Mouse (Mus musculus) thymus, postnatal 36 days (tissue): ENCODE measurements around the gene Cldn34d.

ENCODE experiments used
- DNase-seq, 2 experiments: peaks; one replicate each; pipeline ENCODE4 v3.0.0; 2022; ENCODE audit warnings: mixed read lengths in 2 of 2

The Cldn34d gene

DNA sequence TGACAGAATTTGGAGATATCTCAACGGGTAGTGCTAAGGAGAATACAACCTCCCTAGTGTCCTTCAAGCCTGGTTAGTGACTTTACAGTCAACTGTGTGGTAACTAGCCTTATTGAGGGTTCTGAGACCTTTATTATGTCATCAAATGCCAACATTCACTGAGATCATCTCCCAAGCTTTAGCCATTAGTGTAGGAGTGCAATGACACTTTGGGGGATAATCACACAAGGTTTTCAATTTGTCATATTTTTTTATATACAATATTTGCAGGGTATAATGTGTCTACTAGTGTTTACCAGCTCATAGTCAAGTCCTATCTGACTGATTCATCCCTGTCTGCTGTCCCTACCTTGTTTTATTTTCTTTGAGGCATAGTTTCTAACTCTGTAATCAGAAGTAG is at the start of gene Cldn34d:
Cldn34d (minus strand) TSS at position 101 of the 400 bp plus-strand sequence.
- no peak for DNase-seq

DNA sequence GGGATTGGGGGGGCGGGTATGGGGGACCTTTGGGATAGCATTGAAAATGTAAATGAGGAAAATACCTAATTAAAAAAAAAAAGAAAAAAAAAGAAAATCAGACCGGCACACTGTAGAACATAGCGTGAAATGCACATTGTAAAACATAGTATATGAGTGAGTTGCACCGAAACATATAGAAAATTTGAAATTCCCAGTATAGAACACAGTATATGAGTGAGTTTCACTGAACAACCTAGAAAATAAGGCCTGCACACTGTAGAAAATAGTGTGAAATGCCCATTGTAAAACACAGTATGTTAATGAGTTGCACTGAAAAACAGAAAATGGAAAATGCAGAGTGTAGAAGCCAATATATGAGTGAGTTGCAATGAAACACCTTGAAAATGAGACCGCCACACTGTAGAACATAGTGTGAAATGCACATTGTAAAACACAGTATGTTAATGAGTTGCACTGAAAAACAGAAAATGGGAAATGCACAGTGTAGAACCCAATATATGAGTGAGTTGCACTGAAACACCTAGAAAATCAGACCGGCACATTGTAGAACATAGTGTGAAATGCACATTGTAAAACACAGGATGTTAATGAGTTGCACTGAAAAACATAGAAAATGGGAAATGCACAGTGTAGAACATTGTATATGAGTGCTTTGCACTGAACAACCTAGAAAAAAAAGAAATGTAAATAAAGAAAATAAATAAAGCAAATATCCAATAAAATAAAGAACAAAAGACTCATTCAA is 4.1 kb downstream of the Cldn34d start:
- DNase-seq, result no peak
